Mouse (Mus musculus) adrenal gland, postnatal 36 days (tissue): ENCODE results near the gene Il2ra. TPM values are rescaled to one million over a fixed set of nuclear protein-coding genes. Genes with fewer than 3 reads are reported as not detected.
A peak's percentile ranks its signal among the peaks of the same experiment; 100 is the strongest.

Source experiments
- DNase-seq, 2 experiments: peaks; one replicate each; pipeline ENCODE4 v3.0.0; 2021; ENCODE audit warnings: mixed read lengths in 1 of 2
- total RNA-seq, 2 experiments: library from RNA; stranded (reverse); gene quantifications; 2 replicates each; pipeline ENCODE4 v1.2.3; 2021

Gene Il2ra
- total RNA-seq, 2 experiments from 2014 or later: 0.20 to 0.30 TPM

DNA sequence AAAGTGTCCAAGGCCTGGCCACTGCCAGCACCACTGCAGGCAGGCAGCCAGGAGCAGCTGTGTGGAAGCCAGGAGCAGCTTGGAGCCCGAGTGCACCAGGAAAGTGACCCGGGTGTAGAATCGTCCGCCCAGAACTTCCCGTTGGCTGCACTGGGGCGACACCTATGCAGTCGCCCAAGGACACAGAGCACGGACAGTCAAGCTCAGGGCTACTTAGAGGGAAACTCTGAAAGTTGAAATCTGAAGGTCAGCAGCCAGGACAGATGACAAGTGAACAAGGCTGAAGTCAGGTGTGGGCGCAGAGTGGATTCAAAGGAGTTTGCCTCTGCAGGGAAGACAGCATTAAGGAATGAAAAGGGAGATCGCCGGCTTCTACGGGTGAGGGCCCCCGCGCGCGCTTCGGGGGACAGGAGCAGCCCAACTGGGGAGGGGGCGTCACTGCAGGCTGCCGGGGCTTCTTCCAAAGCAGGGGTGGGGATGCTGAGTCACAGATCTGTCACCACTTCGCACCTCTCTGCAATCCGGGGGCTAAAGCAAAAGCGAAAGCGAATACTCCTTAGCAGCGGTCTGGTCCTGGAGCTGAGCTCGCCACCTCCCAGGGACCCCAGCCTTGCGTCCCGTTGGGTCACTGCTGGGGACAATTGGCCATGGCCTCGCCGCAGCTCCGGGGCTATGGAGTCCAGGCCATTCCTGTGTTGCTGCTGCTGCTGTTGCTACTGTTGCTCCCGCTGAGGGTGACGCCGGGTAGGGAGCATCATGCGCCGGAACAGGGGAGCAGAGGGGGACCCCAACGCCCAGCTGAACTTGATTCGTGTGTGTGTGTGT is 62.8 kb downstream of the Il2ra start, which contains the start of gene Il15ra:
TSS of gene Il15ra (plus strand) at position 90 of the 825 bp plus-strand sequence.
- DNase-seq: peak; percentile 88 to 91

DNA sequence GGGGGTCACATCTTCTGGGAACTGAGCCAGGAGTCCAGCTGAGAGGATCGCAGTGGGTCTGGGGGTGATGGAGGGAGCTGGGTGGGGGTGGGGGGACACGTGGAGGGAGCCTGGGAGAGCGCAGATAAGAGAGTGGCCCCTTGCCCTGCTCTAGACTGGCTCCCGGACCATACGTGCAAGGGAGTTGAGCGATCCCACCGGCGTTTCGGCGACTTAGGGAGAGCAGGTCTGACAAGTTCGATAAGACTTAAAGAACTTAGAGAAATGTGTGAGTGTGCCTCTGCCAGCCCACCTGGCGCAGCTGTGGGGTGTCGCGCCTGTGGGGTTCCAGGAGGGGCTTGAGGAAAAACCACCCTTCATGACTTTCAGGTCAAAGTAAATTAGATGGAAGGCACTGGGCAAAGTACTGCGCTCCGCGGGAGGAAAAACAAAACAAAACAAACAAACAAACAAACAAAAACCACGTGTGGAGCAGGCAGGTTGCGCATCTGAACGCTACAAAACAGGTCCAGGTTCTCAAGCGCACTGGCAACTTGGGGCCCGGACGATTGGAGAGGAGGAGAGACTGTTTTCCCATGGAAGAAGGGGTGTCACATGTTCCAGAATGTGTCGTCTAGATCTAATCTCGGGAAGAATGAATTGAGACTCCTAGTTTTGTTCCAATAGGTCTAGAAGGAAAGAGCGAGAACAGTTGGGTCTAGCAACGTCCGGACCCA is 63.6 kb downstream of the Il2ra start:
- DNase-seq: no peak

GRCm38 (mm10) chr2:11706746-11707065 is 64.1 kb downstream of the Il2ra start:
- DNase-seq: peak; percentile 34 to 41

DNA sequence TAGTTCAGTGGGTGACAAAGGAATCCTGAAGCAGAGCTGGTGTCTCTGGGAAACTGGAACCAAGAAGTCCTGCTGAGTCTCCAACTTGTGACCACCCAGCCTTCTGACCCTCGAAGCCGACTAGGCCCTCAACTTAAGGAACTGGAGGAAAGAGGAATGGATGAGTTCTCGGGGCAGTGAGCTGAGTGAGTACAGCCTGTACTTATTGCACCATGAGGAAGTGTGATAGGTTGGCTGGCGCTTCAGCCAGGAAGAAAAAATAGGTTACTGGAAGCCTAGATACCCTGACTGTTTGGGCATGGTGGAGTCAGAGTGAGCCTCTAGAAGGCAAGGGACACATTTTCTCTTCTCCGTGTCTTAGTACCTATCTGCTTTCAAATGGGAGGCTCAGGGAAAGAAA is 65.9 kb downstream of the Il2ra start:
- peak in 1 of 2 experiments; percentile 22 for DNase-seq

GRCm38 (mm10) chr2:11710101-11710500 is 67.5 kb downstream of the Il2ra start:
- peak; percentile 28 to 57 for DNase-seq

DNA sequence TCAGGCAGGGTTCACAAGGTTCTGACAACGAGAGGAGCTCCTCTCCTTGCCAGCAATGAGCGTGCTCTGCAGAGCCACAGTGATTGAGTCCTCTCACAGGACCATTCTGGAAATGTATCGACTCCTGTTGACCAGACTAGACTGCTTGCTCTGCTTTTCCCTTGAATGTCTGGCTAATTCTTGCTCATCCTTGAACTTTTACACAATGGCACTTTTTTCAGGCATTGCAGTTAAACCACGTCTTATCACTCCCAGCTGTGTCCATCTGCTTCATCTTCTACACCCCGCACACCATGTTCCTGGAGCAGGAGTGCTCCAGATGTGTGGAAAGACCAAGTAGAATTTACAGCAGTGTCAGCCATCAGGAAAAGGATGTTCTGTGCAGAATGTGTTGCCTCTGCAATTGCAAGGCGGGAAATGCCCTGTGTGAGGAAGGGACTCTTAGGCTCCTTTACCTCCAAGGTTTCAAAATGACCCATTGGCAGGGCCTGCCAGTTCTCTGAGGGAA is 69.9 kb downstream of the Il2ra start:
- DNase-seq: no peak

DNA sequence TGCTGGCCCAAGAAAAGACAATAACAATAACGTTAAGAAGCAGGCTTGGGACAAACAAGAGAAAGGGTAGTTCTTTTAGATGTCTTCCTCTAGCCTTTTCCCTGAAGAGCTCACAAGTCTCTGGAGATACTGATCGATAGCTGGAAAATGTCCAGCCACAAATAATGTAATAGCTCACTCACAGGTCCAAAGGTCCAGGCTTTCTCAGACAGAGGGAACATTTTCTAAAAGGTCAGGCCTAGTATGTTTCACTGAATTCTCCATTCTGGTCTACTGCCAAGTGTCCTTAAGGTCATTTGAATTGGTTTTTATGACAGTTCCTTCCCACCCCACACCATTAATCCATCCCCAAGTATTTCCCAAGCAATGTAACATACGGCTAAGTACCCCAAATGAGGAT is 70.4 kb downstream of the Il2ra start:
- DNase-seq: peak in 1 of 2 experiments; percentile 9

DNA sequence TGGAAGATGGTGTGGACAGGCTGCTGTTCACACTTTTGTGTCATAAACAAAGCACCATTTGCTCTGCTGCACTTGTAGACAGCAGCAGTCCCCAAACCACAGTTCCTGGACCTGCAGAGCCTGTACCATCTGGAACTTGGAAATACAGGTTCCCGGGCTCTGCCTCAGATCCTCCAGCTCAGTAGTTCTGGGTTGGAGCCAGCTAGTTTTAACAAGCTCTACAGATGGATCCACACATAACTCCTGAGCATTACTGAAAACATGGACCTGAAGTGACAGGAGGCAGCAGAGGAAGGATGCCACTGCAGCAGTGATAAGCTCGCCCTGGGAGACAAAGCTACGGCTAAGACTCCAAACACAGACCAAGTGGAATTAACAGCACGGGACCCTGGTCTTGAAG is 71.9 kb downstream of the Il2ra start:
- no peak for DNase-seq

DNA sequence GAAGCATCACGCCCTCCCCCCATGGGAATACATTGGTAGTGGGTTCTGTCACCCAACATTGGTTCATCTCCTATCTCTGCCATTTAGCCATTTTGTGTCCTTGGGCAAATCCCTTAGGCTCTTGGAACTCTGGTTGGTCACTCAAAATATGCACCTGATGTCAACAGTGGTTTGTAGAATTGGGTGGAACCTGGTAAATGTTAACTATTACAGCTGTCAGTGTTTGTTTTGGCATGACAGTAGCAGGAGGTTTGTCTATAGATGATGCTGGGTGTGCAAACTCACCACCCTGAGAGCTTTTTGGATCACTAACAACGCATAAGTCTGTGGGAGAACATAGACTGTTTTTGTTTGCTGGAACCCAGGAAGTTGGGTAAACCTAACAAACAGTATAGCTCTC is 76.0 kb downstream of the Il2ra start:
- DNase-seq: no peak

DNA sequence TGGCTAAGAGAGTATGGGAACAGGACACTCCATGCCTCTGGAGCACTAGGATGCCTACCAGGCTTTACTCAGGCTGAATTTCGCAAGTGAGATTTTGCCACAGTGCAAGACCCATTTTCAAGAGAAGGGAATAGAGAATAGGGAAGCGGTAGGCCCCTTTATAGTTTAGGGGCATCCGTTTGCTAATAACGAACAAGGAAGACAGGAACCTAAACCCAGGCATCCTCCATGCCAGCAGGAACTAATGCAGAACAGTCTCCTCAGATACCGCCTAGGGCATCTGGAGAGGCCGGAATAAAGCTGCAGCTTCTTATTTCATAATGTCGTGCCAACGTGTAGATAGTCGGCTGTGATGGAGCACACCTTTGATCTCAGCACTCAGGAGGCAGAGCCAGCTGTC is 80.0 kb downstream of the Il2ra start:
- DNase-seq: no peak

DNA sequence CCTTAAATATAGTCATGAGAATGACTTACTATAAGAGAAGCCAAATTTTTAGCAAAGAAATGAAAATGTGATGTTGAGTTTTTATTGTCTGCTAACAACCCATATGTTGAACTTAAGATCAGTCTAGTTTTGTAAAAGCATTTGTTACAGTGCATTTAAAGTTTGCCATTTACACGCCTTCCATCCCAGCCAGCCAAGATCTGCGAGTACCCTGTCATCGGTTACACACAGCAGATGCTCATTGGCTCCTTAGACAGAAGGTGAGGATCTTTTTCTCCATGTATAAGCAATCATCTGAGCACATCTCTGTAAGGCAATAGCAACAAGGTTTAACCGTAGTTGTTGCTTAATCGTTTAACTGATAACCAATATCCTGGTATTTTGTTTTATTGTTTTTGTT is 85.0 kb downstream of the Il2ra start:
- DNase-seq: no peak

DNA sequence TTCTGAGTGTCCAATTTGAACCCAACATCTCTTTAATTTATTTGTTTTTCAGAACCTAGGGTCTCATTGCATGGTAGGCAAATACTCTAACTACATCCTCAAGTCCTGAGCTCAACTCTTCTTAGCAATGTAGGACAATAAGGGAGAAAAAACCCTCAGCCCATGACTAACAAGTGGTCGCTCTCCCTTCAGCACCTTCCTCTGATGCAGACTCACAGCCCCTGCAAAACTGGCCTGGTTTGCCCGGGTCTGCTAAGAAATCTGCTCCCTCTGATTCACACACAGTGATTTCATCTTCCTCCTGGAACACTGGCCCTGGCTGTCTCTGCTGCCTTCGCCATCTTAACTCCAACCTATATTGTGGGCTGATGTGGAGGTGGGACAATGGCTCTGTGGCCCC is 86.5 kb downstream of the Il2ra start:
- no peak for DNase-seq

GRCm38 (mm10) chr2:11732978-11733377 is 90.4 kb downstream of the Il2ra start:
- DNase-seq: no peak

DNA sequence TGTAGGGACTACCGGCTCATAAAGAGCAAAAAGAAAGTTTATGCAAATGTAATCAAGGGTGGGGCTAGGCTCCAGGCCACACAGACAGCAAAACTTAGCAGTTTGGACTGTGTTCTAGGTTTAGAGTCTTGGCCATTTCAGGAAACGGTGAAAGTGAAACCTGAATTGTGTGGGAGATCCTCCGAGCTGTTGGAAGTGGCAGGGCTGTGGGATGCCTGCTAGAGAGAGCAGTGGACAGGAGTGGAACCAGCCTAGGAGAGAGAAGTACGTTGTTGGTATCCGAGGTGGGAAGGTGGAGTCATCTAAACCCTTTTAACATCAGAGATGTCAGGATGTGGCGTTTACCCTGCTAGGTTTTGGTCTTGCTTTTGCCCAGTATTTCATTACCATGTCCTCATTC is 93.2 kb downstream of the Il2ra start:
- DNase-seq: no peak

- DNase-seq: no peak
Observed at GRCm38 (mm10) chr2:11738794-11739193, 96.2 kb downstream of the Il2ra start.

GRCm38 (mm10) chr2:11739516-11740051 is 97.0 kb downstream of the Il2ra start:
- DNase-seq: no peak

Other genes starting within 250 kb of the Il2ra start
- 100 to 1,000 TPM in 1 of 2 experiments, 10 to 100 TPM in 1; 94.5 to 108 TPM for gene Pfkfb3, start 88.7 kb upstream of the Il2ra start, total RNA-seq
- gene Rbm17, start 38.7 kb upstream of the Il2ra start, total RNA-seq: 100 to 1,000 TPM; 109 to 121 TPM
- gene Gm17490, start 16.5 kb upstream of the Il2ra start, total RNA-seq: not detected
- gene Il15ra, start 62.5 kb downstream of the Il2ra start, total RNA-seq: 10 to 100 TPM; 20.1 to 20.3 TPM
- 10 to 100 TPM; 82.2 to 84.3 TPM for gene Fbh1, start 134.8 kb downstream of the Il2ra start, total RNA-seq
- 10 to 100 TPM; 28.0 to 35.2 TPM for gene Ankrd16, start 135.1 kb downstream of the Il2ra start, total RNA-seq